Mouse (Mus musculus) heart, postnatal 0 days (tissue): Measurements from ENCODE around the gene Tgfb2.

Experiments
- CTCF ChIP-seq: IDR thresholded peaks from 2 replicates; pipeline ENCODE4 v1.5.1; 2016; ENCODE audit warnings: antibody characterized with exemption, control low read depth, low read depth
- EP300 ChIP-seq: IDR thresholded peaks from 2 replicates; pipeline ENCODE4 v1.6.1; 2016; ENCODE audit warnings: antibody characterized with exemption, low read depth

- no peak for TF ChIP-seq CTCF
- TF ChIP-seq EP300: peak; percentile 52; the same call in 1 of the 2 replicates
Observed at GRCm38 (mm10) chr1:186587065-186587804, 118.6 kb downstream of the Tgfb2 start.
